Mouse (Mus musculus) MN1 (cell line): ENCODE results near the gene Ntn5.
A peak's percentile ranks its signal among the peaks of the same experiment; 100 is the strongest.

Experiments used
- DNase-seq: peaks from one replicate; pipeline ENCODE4 v3.0.0-alpha.2; 2016; ENCODE audit warnings: low spot score

The Ntn5 gene

DNA sequence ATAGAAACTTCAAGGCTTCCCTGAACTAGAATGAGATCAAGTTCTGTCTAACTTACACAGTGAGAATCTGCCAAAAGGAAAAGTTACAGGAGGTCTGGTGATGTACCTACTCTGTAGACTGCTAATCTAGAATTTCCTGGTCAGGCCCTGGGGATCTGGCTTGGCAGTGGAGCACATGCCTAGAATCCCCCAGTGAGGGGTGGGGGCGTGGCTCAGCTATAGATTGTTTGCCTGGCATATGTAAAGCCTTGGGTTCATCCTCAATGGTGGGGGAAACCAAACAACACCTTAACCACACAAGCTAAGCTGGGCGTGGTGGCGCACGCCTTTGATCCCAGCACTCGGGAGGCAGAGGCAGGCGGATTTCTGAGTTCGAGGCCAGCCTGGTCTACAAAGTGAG, 14.1 kb downstream of the Ntn5 start:
- no peak for DNase-seq

DNA sequence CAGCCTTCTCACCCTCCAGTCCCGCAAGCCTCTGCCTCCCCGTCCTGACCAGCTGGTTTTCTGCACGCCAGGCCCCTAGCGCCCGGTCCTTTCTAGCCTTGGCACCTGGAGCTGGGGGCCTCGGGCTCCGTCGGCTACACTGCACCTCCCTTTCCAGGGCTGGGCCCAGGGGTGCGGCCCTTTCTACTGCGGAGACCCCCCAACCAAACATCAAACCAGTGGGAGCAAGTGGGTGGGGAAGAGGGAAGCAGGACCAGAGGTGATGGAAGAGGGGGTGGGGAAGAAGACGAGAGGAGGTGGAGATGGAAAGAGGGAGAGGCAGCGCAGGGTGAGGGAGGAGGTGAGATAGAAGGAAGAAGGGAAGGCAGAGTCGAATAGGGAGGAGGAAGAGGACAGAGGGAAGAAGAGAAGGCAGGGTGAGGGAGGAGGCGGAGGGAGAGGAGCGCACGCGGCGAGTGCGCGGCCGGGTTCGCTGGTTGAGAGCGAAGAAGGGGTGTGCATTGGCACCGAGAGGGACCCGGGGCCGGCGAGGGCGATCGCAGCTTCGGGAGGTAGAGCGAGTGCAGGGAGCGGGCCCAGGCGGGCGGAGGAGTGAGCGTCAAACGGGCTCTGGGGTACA, 15.8 kb downstream of the Ntn5 start, which contains the start of gene Car11:
Gene Car11 (plus strand): TSS at position 321 of the 619 bp plus-strand sequence.
- DNase-seq, result no peak

DNA sequence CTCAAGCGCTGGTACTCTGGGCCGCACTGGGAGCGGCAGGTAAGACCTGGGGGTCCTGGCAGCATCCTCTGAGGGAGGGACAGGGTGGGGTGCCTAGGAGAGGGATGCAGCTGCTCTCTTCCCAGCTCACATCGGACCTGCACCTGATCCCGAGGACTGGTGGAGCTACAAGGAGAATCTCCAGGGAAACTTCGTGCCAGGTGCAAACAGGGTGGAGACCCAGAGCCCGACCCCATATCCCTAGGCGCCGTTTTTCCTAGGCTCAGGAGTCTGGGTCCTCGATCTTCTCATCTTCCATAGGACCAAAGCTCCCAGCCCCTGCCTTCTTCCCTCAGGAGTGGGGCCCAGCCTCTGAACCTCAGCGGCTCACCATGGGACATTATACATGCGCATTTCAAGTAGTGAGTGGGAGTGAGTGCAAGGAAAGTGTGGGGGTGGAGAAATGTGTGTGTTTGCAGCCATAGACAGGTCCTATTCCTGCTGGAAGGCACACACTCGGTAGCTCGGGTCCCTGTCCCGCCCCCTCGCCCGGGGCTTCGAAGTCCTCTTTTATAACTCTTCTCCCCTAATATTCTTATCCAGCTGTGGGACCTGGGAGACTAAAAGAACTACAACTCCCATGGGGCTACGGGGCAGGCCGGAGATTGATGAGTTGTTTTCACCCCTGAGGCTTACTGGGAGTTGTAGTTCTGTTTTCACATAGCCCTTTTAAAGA, 16.6 kb downstream of the Ntn5 start:
- DNase-seq, result peak; percentile 88

DNA sequence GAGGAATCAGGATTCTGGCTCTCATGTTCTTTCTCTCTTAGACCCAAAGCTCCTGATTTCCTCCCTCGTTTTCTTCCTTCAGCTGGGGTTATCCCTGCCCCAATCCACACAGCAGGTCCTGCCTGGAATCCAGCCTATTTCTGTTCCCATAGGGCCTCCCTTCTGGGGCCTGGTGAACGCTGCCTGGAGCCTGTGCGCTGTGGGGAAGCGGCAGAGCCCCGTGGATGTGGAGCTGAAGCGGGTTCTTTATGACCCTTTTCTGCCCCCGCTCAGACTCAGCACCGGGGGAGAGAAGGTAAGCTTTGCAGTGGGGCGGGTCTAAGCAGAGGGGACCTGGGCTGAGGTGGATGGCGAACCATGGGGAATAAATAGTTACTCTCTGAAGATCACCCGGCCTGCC, 17.2 kb downstream of the Ntn5 start:
- DNase-seq, result peak; percentile 71

DNA sequence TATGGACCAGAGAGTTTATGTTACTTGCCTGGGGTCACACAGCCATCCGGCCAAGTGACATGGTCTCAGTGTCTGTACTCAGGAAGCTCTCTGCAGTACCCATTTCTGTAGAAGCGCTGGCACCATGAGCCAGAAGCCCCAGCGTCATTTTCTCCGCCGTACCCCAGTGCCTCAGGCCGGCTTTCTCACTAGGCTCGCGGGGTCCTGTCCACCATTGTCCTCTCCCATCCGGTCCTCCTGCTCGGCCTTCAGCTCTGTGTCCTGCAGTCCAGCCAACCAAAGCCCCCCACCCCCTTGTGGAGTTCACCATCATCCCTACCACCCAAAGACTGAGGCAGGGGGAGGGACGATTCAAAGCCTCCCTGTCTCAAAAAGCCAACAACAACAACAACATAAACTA, 17.8 kb downstream of the Ntn5 start:
- DNase-seq, result no peak

DNA sequence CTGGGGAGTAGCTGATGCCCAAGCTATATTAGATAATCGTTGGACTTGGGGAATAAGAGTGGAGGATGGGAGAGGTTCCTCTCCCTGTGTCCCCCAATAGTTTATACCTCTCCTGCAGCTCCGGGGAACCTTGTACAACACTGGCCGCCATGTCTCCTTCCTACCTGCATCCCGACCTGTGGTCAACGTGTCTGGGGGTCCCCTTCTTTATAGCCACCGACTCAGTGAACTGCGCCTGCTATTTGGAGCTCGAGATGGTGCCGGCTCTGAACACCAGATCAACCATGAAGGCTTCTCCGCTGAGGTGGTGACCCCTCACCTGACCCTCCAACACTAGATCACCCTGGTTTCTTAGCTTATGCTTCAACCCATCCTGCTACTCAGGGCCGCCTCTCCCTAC, 18.5 kb downstream of the Ntn5 start:
- no peak for DNase-seq

DNA sequence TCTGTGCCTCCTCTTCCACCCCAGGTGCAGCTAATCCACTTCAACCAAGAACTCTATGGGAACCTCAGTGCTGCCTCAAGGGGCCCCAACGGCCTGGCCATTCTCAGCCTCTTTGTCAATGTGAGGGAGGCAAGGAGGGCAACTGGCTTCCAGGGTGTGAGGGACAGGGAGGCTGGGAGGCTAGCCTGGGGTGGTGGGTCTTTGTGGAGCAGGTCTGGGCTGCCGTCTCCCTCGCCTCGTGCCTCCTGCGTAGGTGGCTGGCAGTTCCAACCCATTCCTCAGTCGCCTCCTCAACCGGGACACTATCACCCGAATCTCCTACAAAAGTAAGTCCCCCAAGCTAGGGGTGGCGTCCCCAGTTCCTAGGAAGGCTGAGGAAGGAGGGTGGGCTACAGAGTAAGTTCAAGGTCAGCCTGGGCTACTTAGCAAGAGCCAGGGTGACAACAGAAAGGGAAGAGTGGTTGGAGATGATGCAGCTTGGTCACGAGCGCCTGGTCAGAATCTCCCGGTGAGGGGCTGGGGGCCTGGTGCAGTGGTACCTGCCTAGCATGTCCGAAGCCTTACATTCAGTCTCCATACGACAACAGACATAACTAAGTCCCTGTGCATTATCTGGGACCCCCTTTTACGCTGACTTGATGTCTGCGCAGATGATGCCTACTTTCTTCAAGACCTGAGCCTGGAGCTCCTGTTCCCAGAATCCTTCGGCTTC, 19.1 kb downstream of the Ntn5 start:
- DNase-seq, result no peak

DNA sequence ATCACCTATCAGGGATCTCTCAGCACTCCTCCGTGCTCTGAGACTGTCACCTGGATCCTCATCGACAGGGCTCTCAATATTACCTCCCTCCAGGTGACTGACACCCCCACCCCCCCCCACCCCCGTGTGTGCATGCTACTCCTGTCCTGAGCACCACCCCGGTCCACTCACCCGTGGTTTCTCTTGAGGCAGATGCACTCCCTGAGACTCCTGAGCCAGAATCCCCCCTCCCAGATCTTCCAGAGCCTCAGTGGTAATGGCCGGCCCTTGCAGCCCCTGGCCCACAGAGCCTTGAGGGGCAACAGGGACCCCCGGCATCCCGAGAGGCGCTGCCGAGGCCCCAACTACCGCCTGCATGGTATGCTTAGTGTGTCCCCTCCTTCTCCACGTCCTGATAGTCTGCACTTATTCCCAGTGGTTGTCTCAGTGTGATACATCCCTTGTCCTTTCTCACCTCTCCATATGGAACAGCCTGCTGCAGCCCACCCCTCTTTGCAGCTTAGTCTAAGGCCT, 19.8 kb downstream of the Ntn5 start:
- no peak for DNase-seq

DNA sequence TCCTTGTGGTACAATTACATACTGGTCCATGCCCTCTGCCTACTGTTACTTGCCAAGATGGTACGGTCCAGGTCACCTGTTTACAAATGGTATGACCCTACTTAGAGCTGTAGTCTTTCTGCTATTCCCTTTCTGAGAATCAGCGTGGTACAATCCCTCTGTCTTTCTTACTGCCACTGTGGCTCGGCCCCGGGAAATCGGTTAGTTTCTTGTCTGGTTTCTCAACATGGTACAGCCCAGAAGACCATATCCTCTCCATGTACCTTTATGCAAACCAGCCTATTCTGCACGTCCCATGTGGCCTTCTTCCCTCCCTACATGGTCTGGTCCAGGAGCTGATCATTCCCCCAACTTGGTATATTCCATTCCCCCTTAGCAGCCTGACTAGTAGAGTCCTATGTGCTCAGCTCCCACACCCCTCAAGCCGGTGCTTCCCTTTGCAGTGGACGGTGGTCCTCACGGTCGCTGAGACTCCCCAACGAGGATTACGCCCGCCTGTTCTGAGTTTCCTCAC, 20.3 kb downstream of the Ntn5 start:
- DNase-seq, result peak; percentile 84

DNA sequence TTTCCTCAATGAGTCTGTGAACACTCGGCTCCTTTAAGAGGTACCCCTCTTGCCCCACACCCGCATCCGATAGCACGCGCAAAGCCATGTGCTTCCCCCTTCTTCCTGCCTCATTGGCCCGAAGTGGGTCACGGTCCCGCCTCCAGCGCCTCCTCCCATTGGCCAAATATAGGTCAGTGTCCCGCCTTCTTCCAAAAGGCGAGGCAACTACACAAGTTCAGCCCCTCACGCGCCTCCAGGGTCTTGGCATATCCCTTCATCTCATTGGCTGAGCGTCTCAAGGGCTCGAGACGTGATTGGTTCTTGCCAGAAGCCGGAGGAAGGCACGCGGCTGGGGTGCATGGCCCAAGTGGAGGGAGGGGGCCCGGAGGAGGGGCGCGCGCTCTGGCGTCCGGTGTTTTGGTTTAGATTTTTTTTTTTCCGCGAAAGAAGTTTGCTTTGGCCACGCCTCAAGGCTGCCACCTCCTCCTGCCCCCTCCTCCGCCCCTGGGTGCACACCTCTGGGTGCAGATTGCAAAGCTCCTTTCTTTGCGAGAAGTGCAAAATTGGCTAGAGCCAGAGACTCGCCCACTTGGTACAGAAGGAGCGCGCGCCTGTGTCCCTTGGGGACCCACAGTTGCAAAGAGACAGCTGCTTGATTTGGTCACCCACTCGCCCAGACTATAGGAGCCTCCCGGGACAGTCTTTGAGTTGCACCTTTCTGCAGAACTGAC, 21.1 kb downstream of the Ntn5 start, which contains the start of gene Dbp:
Gene Dbp (plus strand): TSS at position 359 of the 713 bp plus-strand sequence.
- DNase-seq, result peak; percentile 97

DNA sequence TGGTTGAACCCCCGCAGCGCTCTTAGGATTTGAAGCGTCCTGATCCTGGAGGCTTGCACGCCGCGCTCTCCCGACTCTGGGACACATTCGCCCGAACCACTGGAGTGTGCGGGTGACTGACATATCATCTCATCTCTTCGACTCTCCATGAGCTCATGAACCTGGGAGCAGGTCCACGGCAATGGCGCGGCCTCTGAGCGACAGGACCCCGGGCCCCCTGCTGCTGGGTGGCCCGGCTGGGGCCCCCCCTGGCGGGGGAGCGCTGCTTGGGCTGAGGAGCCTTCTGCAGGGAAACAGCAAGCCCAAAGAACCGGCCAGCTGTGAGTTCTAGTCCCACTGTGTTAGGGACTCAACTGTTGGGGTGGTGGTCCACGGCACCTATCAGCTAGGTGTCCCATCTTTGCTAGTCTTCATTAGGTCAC, 21.6 kb downstream of the Ntn5 start:
- no peak for DNase-seq

DNA sequence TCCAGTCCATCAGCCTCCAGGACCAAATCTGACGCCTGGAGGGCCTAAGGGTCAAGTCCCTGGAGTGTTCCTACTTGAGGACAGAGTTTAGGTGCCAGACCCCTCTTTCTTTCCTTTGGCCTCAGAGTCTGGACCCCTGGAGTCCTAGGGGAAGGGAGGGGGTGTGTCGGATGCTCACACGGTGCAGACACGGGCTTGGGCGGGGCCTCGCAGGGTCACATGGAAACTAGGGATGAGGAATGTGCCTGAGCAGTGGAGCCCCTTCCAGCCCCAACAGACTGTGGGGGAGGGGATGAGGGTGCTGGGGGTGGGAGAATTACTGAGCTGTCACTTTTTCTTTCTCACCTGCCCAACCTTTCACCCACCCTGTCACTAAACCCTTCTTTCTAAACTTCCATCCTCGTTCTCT, 22.1 kb downstream of the Ntn5 start:
- DNase-seq, result peak; percentile 59

DNA sequence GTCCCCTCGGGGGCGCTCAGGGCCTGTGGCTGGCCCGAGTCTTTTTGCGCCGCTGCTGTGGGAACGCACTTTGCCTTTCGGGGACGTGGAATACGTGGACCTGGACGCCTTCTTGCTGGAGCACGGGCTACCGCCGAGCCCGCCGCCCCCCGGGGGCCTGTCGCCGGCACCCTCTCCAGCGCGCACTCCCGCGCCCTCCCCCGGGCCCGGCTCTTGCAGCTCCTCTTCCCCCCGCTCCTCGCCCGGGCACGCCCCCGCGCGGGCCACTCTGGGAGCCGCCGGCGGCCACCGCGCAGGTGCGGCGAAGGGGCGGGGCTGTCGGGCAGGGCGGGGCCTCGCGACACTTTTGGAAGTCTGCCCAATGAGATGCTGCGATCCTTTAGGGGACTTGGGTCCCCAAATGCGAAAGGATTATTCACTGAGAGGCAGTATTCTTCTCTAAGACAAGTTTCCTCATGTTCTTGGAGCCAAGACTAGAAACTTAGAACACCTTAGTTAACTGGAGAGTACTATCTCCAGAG, 23.0 kb downstream of the Ntn5 start:
- peak; percentile 85 for DNase-seq

DNA sequence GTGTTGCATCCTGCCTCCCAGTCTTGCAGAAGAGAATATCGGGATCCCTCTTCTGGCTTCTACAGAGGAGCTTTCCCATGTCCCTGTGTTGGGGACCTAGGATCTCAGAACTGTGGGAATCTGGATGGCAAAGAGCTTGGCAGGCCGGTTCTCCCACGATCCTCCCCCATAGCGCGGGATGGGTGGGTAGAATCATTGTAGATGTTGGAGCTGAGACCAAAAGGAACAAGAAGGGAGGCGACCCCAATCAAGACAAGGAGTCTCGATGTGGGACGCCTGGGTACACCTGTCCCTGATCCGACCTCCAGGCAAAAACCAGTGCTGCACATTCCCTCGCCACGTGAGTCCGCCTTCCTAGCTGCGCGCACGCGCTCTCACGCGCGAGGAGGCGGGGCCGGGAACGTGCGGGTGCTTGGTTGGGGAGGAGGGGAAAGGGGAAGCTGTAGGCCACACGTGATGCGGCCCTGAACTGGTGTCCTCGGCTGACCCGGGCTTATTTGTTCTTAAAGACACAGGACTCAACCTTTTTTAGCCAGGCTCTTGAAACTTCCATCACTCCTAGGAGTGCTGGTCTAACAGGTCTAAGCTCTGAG, 23.6 kb downstream of the Ntn5 start:
- peak; percentile 93 for DNase-seq

DNA sequence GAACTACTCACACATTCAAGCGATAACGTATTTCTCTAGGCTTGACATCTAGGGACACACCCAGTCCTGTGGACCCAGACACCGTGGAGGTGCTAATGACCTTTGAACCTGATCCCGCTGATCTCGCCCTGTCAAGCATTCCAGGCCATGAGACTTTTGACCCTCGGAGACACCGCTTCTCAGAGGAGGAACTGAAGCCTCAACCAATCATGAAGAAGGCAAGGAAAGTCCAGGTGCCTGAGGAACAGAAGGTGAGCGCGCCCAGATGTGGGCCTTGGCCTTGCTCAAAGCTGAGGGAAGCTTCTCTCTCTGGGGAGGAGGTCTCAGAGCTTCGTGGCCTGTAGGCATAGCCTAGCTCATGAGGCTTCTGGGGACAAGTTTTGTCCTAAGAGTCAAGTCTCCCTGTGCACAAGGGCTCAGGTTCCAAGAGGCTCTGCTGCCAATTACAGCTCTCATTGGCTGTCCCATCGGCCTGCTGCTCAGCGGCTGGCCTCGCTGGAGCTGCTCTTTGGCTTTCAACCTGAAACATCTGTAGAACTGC, 24.5 kb downstream of the Ntn5 start:
- no peak for DNase-seq

DNA sequence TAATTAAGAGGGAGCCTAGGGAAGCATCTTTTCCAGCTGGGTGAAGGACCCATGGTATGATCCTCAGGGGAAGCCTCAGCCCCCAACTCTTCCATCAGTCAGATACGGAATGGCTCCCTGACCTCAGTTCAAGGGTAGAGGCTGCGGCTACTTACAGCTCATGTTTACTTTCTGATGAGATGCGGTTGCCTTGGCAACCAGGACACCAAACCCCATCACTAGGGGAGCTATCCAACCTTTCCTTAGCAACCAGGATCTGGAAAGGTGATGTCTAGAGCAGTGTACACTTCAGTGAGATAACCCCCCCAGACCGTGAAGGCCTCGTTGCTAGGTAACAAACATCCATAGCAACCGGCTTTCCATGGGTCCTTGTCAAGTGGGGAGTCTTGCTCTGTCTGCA, 25.2 kb downstream of the Ntn5 start:
- peak; percentile 67 for DNase-seq

DNA sequence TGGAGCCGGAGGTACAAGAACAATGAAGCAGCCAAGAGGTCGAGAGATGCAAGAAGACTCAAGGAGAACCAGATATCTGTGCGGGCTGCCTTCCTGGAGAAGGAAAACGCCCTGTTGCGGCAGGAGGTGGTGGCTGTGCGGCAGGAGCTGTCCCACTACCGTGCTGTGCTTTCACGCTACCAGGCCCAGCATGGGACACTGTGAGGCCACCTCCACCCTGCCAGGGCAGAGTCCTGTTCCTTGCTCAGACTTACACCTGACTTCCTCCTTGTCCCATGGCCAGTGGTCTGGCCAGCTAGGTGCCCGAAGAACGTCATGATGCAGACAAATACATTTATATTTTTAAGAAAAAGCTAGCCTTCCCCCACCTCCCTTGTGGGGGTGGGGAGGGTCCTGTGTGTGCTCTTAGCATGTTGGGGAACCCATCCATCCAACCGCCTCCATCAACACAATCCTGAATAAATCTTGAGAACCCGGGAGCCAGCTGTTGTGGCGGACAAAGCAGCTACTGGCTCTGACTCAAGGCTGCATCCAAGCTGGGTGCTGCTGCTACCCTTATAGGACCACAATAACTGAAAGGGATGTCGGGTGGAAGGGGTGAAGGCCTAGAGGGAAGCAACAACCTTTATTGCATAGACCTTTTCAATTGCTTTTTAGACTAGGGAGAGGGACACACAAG, 26.0 kb downstream of the Ntn5 start:
- DNase-seq, result no peak

DNA sequence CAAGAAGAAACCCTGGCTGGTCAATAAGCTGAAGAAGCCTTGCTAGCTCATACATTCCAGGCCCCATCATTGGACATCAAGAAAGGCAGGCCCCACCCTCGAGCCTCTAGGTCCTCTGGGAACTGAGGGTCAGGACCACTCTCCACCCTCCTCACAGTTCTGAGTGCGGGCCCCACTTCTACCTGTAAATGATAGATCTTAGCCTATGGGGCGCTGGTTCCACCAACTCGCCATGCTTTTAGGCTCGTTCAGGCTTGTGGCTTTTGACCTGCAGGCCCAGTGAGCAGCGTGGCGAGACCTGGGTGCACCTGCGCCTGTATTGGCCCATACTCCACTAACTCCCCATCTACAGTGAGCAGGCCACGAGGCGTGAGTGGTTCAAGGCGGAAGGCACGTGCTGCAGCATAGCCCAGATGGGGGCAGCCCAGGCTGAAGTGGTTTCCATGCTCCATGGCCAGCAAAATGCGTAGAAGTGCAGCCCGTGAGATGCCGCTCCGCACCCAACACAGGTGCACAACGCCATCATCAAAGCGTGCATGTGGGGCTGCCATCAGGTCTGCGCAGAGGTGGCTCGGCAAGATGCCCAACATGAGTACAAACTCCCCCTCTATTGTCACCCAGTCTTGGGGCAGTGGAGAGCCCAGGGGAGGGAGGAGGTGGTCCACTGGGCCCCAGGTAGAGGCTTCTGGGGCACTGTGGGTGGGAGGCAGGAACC, 26.8 kb downstream of the Ntn5 start:
- DNase-seq, result no peak

DNA sequence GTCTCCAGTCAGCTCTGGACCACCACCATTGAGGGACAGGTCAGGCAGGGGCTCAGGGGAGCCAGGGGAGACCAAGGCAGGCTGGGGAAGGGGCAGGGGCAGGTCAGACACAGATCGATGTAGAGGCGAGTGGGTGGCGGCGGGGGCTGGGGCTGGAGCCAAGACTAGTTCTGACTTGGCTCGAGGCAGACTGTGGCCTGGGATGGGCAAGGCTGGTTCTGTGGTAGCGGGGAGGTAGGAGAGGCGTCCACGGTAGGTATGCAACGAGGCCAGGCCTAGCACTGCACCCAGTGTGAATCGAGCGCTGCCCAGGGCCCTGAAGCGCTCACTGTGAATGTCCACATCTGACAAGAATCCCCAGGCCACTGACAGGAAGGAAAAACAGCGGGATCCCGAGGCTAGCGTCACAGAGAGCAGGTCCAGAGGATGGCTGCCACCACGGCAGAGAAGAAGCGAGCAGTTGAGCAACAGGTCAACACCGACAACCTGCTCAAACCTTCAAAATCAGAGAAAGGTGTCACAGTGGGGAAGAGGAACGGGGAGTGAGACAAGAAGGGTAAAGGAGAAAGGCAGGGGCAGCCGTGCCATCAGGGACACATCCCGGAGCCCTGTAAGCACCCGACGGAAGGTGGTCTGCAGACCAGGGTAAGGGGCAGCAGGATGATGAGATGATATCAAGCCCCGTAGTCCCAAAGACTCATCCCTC, 27.6 kb downstream of the Ntn5 start:
- no peak for DNase-seq
